Mouse (Mus musculus) cerebellum, adult 2 months (tissue): ENCODE results near the gene Tnfrsf23.

Source experiments
- CTCF ChIP-seq: fragments of 200-500 bp; IDR thresholded peaks from 2 replicates; pipeline ENCODE4 v1.5.1; 2011; ENCODE audit warnings: low read depth, mild to moderate bottlenecking, control low read depth, low read length, moderate library complexity, borderline replicate concordance; ENCODE audit not compliant: insufficient read depth
- POLR2A ChIP-seq: fragments of 200-500 bp; IDR thresholded peaks from 2 replicates; pipeline ENCODE4 v1.6.1; 2011; ENCODE audit warnings: low read length, control low read depth, borderline replicate concordance; ENCODE audit not compliant: insufficient read depth

- TF ChIP-seq CTCF (no peak), POLR2A (no peak)
Observed at GRCm38 (mm10) chr7:143649034-143649768, 36.5 kb downstream of the Tnfrsf23 start, which contains the start of gene Tnfrsf22.
